Mouse (Mus musculus) ES-Bruce4 (cell line): ENCODE data around the gene Shroom3. TPM values are rescaled to one million over a fixed set of nuclear protein-coding genes. Genes with fewer than 3 reads are reported as not detected.

Source experiments
- H3K27ac ChIP-seq: 2 replicates; pipeline ENCODE4 v1.5.1; 2012; ENCODE audit warnings: low read length, inconsistent platforms; ENCODE audit not compliant: insufficient read depth
- H3K27me3 ChIP-seq: 2 replicates; pipeline ENCODE4 v1.6.1; 2012; ENCODE audit warnings: mild to moderate bottlenecking, low read length, inconsistent platforms; ENCODE audit not compliant: control insufficient read depth, poor library complexity, insufficient read depth, severe bottlenecking
- H3K36me3 ChIP-seq: 2 replicates; pipeline ENCODE4 v1.6.1; 2012; ENCODE audit warnings: inconsistent platforms, mild to moderate bottlenecking, low read length, moderate library complexity; ENCODE audit not compliant: control insufficient read depth, poor library complexity, insufficient read depth, severe bottlenecking
- H3K4me1 ChIP-seq: one replicate; pipeline ENCODE4 v1.8.1; 2011; ENCODE audit warnings: low read length; ENCODE audit not compliant: control insufficient read depth, insufficient read depth
- H3K4me3 ChIP-seq: 2 replicates; pipeline ENCODE4 v1.5.1; 2011; ENCODE audit warnings: low read depth, mild to moderate bottlenecking, low read length
- H3K9ac ChIP-seq: 2 replicates; pipeline ENCODE4 v1.6.1; 2012; ENCODE audit warnings: low read depth, mild to moderate bottlenecking, inconsistent platforms; ENCODE audit not compliant: poor library complexity, severe bottlenecking
- H3K9me3 ChIP-seq: replicated peaks from 2 replicates; pipeline ENCODE4 v1.6.1; 2012; ENCODE audit warnings: mild to moderate bottlenecking, low read length, inconsistent platforms; ENCODE audit not compliant: control insufficient read depth, poor library complexity, insufficient read depth, severe bottlenecking
- CTCF ChIP-seq: IDR thresholded peaks from one replicate; pipeline ENCODE4 v1.8.1; 2011; ENCODE audit warnings: low read depth, low read length
- EP300 ChIP-seq: IDR thresholded peaks from 2 replicates; pipeline ENCODE4 v1.6.1; 2011; ENCODE audit warnings: low read depth, low read length; ENCODE audit not compliant: insufficient read depth
- POLR2A ChIP-seq: IDR thresholded peaks from one replicate; pipeline ENCODE4 v1.8.1; 2011; ENCODE audit warnings: low read length; ENCODE audit not compliant: insufficient read depth
- polyA plus RNA-seq: library from polyadenylated mRNA; stranded (reverse); fragments of >200 nt; gene quantifications from 2 replicates; pipeline ENCODE4 v1.2.4, GENCODE M21; 2011; ENCODE audit warnings: low read depth; ENCODE audit not compliant: missing spikeins, insufficient read depth, insufficient read length

The Shroom3 gene
- polyA plus RNA-seq, 1 experiment: 49.1 TPM

DNA sequence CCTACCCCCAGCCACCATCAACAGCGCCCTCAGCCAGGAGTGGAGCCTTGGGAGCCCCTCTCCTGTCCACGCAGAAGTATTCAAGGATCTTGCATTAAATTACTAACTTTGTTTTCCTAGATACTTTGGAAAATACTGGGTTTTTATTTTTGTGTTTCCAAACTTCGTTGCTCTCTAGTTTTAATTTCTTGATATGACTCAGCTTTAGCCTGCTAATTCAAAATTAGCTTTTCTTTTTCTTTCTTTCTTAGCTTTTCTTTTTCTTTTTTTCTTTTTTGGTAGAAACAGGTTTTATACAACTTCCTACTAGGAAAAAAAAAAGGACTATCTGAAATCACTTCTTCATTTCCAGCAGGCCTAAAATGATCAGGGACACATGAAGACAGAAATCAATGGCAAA, 284.7 kb downstream of the Shroom3 start:
- Histone ChIP-seq H3K27me3 (no peaks in the 10 kb centered on the region), H3K9ac (no peak overlapping the region), H3K4me1 (no peaks in the 10 kb centered on the region), H3K27ac (no peak overlapping the region), H3K9me3 (no peaks in the 10 kb centered on the region), H3K36me3 (peaks cover 15% of the 10 kb centered on the region), H3K4me3 (no peak overlapping the region)
- no peak for TF ChIP-seq CTCF
- no peak for TF ChIP-seq EP300
- no peak for TF ChIP-seq POLR2A

GRCm38 (mm10) chr5:92969443-92969842, 286.2 kb downstream of the Shroom3 start:
- H3K4me1 ChIP-seq: no peaks in the 10 kb centered on the region
- TF ChIP-seq CTCF: no peak
- TF ChIP-seq POLR2A: no peak
- no peak for TF ChIP-seq EP300
- H3K4me3 ChIP-seq: no peak overlapping the region
- H3K9me3 ChIP-seq: no peaks in the 10 kb centered on the region
- H3K9ac ChIP-seq: no peak overlapping the region
- peaks cover 10% of the 10 kb centered on the region for H3K36me3 ChIP-seq
- no peaks in the 10 kb centered on the region for H3K27me3 ChIP-seq
- no peak overlapping the region for H3K27ac ChIP-seq

- Histone ChIP-seq H3K9ac (no peak overlapping the region), H3K27ac (no peak overlapping the region), H3K4me1 (no peaks in the 10 kb centered on the region), H3K9me3 (no peaks in the 10 kb centered on the region), H3K27me3 (no peaks in the 10 kb centered on the region), H3K36me3 (peaks cover 5% of the 10 kb centered on the region; the same call in 1 of the 2 replicates), H3K4me3 (no peak overlapping the region)
- TF ChIP-seq EP300 (no peak), CTCF (no peak), POLR2A (no peak)
Observed at GRCm38 (mm10) chr5:92969926-92970325, 286.7 kb downstream of the Shroom3 start.

DNA sequence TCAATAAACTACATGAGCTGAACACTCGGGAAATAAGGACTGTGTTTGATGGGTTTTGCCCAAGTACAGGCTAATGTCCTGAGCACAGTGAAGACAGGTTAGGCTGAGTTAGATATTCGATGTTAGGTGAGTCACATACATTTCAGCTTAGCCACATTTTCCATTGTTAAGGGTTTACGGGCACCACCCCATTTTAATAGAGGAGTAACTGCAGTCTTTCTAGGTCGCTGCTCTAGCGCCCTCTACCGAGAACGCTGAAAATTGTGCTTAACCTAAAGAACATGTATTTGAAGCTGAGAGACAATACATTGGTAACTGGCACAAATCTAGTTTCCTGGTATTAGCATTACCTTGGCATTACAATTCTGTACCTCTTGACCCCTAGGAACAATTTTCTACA, 287.2 kb downstream of the Shroom3 start:
- Histone ChIP-seq H3K9me3 (no peaks in the 10 kb centered on the region), H3K4me3 (no peak overlapping the region), H3K27ac (no peak overlapping the region), H3K36me3 (peaks cover 5% of the 10 kb centered on the region; the same call in 1 of the 2 replicates), H3K4me1 (no peaks in the 10 kb centered on the region), H3K27me3 (no peaks in the 10 kb centered on the region), H3K9ac (no peak overlapping the region)
- TF ChIP-seq CTCF (peak; percentile 3), EP300 (no peak)

DNA sequence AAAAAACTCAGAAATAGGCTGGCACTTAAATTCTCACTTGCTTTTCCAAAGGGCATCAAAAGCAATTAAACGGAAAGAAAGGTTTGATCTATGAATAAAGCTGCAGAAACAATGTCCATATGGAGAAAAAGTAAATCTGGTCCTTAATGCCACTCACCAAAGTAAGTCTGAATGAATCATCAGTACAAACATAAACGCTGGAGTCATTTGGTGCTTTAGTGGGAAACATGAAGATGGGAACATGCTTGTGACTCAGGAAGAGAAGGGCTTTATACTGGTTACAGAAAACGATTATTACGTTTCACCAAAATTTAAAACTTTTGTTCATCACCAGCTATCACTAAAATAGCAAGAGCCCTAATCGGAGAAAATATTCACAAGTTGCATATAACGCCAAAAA, 297.2 kb downstream of the Shroom3 start:
- no peak overlapping the region for H3K9ac ChIP-seq
- H3K4me3 ChIP-seq: no peak overlapping the region
- H3K27me3 ChIP-seq: no peaks in the 10 kb centered on the region
- no peaks in the 10 kb centered on the region for H3K4me1 ChIP-seq
- no peak overlapping the region for H3K27ac ChIP-seq
- TF ChIP-seq EP300: no peak
- no peak for TF ChIP-seq POLR2A
- TF ChIP-seq CTCF: no peak
- no peaks in the 10 kb centered on the region for H3K9me3 ChIP-seq
- no peaks in the 10 kb centered on the region for H3K36me3 ChIP-seq

DNA sequence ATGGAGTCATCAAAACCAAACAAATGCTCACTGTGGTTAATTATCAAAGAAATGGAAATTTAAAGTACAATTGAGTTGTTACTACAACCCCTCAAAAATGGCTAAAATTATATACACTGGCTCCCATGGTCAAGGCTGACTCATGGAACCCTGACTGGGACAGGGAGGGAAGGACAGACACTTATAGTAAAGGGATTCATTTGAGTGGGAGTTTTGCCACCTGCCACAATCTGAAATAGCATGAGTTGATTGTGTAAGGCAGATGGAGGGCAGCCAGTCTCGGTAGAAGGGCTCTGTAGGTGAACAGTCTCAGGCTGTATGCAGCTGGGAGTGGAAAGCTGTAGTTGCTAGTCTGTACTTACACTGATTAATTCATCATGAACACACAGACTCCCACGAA, 297.6 kb downstream of the Shroom3 start:
- Histone ChIP-seq H3K36me3 (no peaks in the 10 kb centered on the region), H3K4me3 (no peak overlapping the region), H3K27me3 (no peaks in the 10 kb centered on the region), H3K4me1 (no peaks in the 10 kb centered on the region), H3K27ac (no peak overlapping the region), H3K9ac (no peak overlapping the region), H3K9me3 (no peaks in the 10 kb centered on the region)
- no peak for TF ChIP-seq POLR2A
- no peak for TF ChIP-seq EP300
- no peak for TF ChIP-seq CTCF
